Mouse (Mus musculus) CD8-positive naive resting alpha-beta T cell, adult 2 months (primary cell): ENCODE data around the gene Zfp580.

ENCODE experiments used
- DNase-seq, 2 experiments: peaks; one replicate each; pipeline ENCODE4 v3.0.0; 2022; ENCODE audit warnings: low read depth in 2 of 2, low spot score in 2 of 2

Gene Zfp580

DNA sequence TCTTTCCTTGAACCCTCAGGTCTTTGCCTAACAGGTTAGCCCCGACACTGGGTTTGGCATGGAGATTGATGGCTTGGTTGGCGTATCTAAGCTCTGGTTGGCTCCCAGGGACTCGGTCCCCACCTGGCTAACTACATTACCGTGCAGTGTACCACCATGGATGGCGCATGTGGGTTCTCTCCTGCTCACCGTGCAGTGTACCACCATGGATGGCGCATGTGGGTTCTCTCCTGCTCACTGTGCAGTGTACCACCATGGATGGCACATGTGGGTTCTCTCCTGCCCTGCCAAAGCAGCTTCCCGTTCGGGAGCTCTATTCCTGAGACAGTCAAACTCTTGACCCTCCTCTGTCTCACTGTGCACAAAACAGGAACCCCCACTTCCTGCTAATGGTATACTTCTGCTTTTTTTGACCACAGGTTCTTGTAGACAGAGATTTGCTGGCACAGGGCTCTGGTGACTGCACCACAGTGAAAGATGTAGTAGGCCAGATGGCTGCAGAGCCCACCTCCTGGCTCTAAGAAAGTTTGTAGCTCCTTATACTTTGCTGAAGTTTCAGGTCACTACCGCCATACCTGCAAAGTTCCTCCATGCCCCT is 49.8 kb downstream of the Zfp580 start:
- DNase-seq: no peak

DNA sequence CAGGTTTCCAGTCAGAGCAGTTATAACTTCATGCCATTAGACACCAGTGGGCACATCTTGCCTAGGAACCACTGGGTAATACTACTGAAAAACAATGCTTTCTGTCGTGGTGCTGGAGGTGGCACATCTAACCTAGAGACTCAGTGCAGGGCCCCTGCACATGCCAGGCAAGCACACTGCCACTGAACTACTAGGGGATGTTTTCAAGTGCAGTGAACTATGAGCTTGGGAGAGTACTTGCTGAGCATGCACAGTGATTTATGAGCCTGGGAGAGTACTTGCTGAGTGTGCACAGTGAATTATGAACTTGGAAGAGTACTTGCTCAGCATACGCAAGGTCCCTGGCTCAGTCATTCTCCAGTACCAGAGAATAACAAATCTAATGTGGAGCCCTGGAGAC is 51.2 kb downstream of the Zfp580 start:
- DNase-seq: no peak
